Mouse (Mus musculus) forebrain, postnatal 0 days (tissue): ENCODE results near the gene Zbtb38. TPM values are rescaled to one million over a fixed set of nuclear protein-coding genes. Genes with fewer than 3 reads are reported as not detected.

Experiments
- ATAC-seq: fragments of 200-750 bp; cut with Nextera tagmentation; 2 replicates; pipeline ENCODE4 v1.8.0; 2017; ENCODE audit warnings: mild to moderate bottlenecking, moderate library complexity
- DNase-seq: peaks from one replicate; pipeline ENCODE4 v3.0.0-alpha.2; 2015
- H3K27ac ChIP-seq: fragments of 300-500 bp; sonication (generic); 2 replicates; pipeline ENCODE4 v1.5.1; 2014; ENCODE audit warnings: low read depth, mild to moderate bottlenecking, antibody characterized with exemption, low read length, moderate library complexity, mixed read lengths
- H3K27me3 ChIP-seq: fragments of 300-500 bp; sonication (generic); 2 replicates; pipeline ENCODE4 v1.6.1; 2014; ENCODE audit warnings: mild to moderate bottlenecking, low read length, mixed read lengths; ENCODE audit not compliant: insufficient read depth
- H3K36me3 ChIP-seq: fragments of 300-500 bp; sonication (generic); 2 replicates; pipeline ENCODE4 v1.6.1; 2014; ENCODE audit warnings: mild to moderate bottlenecking, moderate library complexity; ENCODE audit not compliant: insufficient read depth
- H3K4me1 ChIP-seq: fragments of 300-500 bp; sonication (generic); 2 replicates; pipeline ENCODE4 v1.6.1; 2014; ENCODE audit warnings: antibody characterized with exemption; ENCODE audit not compliant: insufficient read depth
- H3K4me2 ChIP-seq: fragments of 300-500 bp; sonication (generic); 2 replicates; pipeline ENCODE4 v1.6.1; 2014; ENCODE audit warnings: low read depth, mild to moderate bottlenecking, moderate library complexity
- H3K4me3 ChIP-seq: fragments of 300-500 bp; sonication (generic); 2 replicates; pipeline ENCODE4 v1.5.1; 2014; ENCODE audit warnings: low read depth, low read length, mixed read lengths
- H3K9ac ChIP-seq: fragments of 300-500 bp; sonication (generic); 2 replicates; pipeline ENCODE4 v1.6.1; 2014; ENCODE audit warnings: mild to moderate bottlenecking
- H3K9me3 ChIP-seq: fragments of 300-500 bp; sonication (generic); 2 replicates; pipeline ENCODE4 v1.6.1; 2016; ENCODE audit warnings: low read length
- CTCF ChIP-seq: sonication (generic); IDR thresholded peaks from 2 replicates; pipeline ENCODE4 v1.5.1; 2016; ENCODE audit warnings: antibody characterized with exemption, control low read depth, low read depth
- WGBS: fragments of 180-500 bp; shearing (Covaris S2); extraction: QIAGEN DNeasy Blood & Tissue Kit; methylation state at CpG from one replicate; pipeline ENCODE4 v1.1.7; 2014; 5-methylcytosine and 5-hydroxymethylcytosine counted together
- polyA plus RNA-seq: library from polyadenylated mRNA; unstranded; fragments of >200 nt; fragmentation: Nextera tagmentation; extraction: Ambion mirVana; gene quantifications from 2 replicates; pipeline ENCODE4 v1.2.1, GENCODE M21; 2015
- total RNA-seq: library from RNA; depleted of rRNA; stranded (reverse); fragments of >200 nt; gene quantifications from 2 replicates; pipeline ENCODE4 v1.2.3, GENCODE M21; 2014

Zbtb38 gene
- total and polyA plus RNA-seq, 2 experiments from 2014 or later = 44.2 to 68.3 TPM

DNA sequence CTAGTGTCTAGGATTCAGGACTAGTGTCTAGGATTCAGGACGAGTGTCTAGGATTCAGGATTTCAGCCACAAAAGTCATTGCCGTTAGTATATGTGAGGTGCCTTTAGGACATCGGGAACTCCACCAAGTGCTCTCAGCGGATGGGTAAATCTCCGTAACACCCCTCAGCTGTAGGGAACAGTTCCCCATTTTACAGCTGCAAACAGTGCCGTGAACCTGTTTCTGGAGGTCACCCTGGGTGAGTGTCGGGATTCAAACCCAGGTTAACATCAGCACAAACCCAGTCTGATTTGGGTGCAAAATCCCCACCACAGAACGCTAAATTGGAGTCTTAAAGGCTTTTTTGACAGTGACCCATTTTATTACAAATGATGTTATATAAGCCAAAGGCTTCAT, 34.2 kb downstream of the Zbtb38 start:
- H3K4me3 ChIP-seq = no peak overlapping the region
- H3K9ac ChIP-seq = no peak overlapping the region
- H3K27me3 ChIP-seq = no peaks in the 10 kb centered on the region
- ATAC-seq (no peak), DNase-seq (no peak)
- H3K36me3 ChIP-seq = no peaks in the 10 kb centered on the region; the same call in 1 of the 2 replicates
- WGBS = 95% methylated on average over 8 of the region's 8 CpGs
- H3K4me2 ChIP-seq = no peak overlapping the region; the same call in 1 of the 2 replicates
- TF ChIP-seq CTCF = no peak
- H3K4me1 ChIP-seq = 0 out of 2 replicates have a peak, but pooled peaks cover 13% of the 10 kb centered on the region
- H3K9me3 ChIP-seq = no peaks in the 10 kb centered on the region
- H3K27ac ChIP-seq = no peak overlapping the region

DNA sequence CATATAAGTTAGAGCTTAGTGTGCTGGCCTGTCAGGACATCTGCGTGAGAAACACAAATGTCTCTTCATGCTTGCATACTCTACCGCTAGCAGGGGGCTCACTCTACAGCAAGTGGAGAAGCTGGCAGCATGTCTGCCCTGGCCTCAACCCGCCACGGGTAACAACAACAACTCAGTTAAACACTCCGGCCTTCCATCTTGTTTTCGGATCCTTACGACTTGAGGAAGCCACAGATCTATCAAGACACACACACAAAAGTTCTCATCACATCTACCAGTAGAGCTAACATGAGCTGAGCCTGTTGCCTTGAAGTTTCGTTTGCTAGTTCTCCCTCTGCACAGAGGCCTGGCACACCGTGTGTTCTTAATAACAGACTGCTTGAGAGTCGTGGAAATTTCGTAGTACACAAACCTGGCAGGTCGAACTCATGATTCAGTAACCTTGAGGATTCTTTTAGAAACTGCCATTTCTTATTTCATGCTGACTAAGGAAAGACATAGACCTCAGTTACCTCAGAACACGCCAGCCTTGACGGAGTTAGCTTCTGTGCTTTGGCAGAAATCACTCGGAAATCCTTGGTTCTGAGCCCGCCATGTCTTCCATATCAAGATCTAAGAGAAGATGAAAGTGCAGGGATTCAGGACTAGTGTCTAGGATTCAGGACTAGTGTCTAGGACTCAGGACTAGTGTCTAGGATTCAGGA, 34.8 kb downstream of the Zbtb38 start:
- Histone ChIP-seq H3K9ac (no peak overlapping the region), H3K9me3 (no peaks in the 10 kb centered on the region), H3K36me3 (no peaks in the 10 kb centered on the region; the same call in 1 of the 2 replicates), H3K4me2 (no peak overlapping the region), H3K4me1 (0 out of 2 replicates have a peak, but pooled peaks cover 13% of the 10 kb centered on the region), H3K27ac (no peak overlapping the region), H3K4me3 (no peak overlapping the region), H3K27me3 (no peaks in the 10 kb centered on the region)
- ATAC-seq (no peak), DNase-seq (no peak)
- TF ChIP-seq CTCF = no peak
- 92% methylated on average over 16 of the region's 16 CpGs for WGBS

GRCm38 (mm10) chr9:96716735-96717444, 35.7 kb downstream of the Zbtb38 start:
- Histone ChIP-seq H3K27me3 (no peaks in the 10 kb centered on the region), H3K4me3 (no peak overlapping the region), H3K27ac (no peak overlapping the region), H3K36me3 (no peaks in the 10 kb centered on the region; the same call in 1 of the 2 replicates), H3K4me2 (no peak overlapping the region), H3K9me3 (no peaks in the 10 kb centered on the region), H3K4me1 (0 out of 2 replicates have a peak, but pooled peaks cover 13% of the 10 kb centered on the region), H3K9ac (no peak overlapping the region)
- WGBS = 90% methylated on average over 14 of the region's 14 CpGs
- no peak for TF ChIP-seq CTCF
- no peak for DNase-seq
- no peak for ATAC-seq

GRCm38 (mm10) chr9:96716136-96716535, 36.5 kb downstream of the Zbtb38 start:
- Histone ChIP-seq H3K9me3 (no peaks in the 10 kb centered on the region), H3K36me3 (no peaks in the 10 kb centered on the region; the same call in 1 of the 2 replicates), H3K9ac (no peak overlapping the region), H3K4me3 (no peak overlapping the region), H3K4me2 (no peak overlapping the region), H3K27ac (no peak overlapping the region), H3K27me3 (no peaks in the 10 kb centered on the region), H3K4me1 (0 out of 2 replicates have a peak, but pooled peaks cover 13% of the 10 kb centered on the region)
- no peak for ATAC-seq
- 90% methylated on average over 10 of the region's 10 CpGs for WGBS
- DNase-seq = no peak
- no peak for TF ChIP-seq CTCF

DNA sequence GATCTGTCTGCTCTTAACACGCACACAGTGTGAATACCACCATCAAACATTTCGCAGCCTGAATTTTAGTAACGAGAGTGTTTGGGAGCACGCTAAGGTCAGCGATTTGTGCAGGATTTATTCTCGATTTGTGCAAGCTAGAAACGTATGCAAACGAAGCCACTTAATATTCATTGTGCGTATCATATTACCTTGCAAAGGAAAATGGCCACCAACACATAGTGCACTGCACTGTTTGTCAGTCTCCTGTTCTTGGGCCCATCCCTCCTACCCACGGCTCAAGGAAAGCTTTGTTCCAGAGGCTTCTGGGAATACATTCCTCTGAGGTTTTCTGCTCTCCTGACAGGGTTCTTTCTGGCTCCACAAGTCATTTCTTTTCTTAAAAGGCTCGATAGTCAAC, 37.5 kb downstream of the Zbtb38 start:
- no peak overlapping the region for H3K27ac ChIP-seq
- no peaks in the 10 kb centered on the region for H3K27me3 ChIP-seq
- 0 out of 2 replicates have a peak, but pooled peaks cover 9% of the 10 kb centered on the region for H3K4me1 ChIP-seq
- 52% methylated on average over 11 of the region's 11 CpGs for WGBS
- no peak overlapping the region for H3K4me3 ChIP-seq
- no peak overlapping the region for H3K9ac ChIP-seq
- H3K9me3 ChIP-seq = no peaks in the 10 kb centered on the region
- H3K4me2 ChIP-seq = no peak overlapping the region
- no peak for ATAC-seq
- no peaks in the 10 kb centered on the region; the same call in 1 of the 2 replicates for H3K36me3 ChIP-seq
- no peak for DNase-seq
- TF ChIP-seq CTCF = no peak

DNA sequence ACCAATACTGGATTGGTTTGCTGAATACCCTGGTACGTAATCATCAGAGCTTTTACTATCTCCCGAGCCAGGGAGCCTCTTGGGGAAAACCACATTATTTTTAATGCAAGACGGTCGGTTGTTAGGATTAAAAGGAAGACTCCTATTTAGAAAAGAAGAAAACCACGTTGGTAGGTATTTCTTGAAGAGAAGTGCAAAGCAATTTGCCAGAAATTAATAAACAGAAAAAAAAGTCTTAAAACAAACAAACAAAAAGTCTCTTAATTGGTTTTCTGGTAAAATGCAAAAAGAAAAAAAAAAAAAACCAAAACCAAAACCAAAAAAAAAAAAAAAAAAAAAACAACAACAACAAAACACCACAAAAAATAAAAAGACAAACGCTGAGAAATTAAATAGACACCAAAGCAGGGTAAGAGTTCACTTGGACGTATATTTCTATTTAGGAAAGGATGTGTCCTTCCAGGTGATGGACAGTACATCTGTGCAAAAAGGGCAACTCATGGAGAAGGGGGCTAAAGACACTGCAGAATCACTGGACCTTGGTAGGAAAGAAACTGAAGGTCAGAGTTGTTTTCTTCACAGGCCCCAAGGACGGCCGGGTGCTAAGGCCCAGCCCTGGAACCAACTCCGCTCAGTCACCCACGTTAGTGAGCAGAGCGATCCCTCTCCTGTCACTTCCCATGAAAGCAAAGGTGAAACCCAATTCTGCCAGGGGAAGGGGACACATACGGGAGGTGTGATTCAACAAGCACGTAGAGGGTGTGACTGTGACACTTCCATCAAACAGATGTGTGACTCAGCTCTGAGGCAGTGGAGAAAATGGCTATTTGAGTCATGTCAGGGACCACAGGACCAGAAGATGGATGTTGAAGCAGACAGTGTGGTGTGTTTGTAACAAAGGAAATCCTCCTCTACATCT, 38.9 kb downstream of the Zbtb38 start:
- no peaks in the 10 kb centered on the region for H3K27me3 ChIP-seq
- H3K4me2 ChIP-seq = no peak overlapping the region
- no peak for TF ChIP-seq CTCF
- 0 out of 2 replicates have a peak, but pooled peaks cover under 1% of the 10 kb centered on the region for H3K4me1 ChIP-seq
- ATAC-seq (no peak), DNase-seq (no peak)
- no peaks in the 10 kb centered on the region; the same call in 1 of the 2 replicates for H3K36me3 ChIP-seq
- no peak overlapping the region for H3K27ac ChIP-seq
- WGBS = 77% methylated on average over 14 of the region's 14 CpGs
- H3K9ac ChIP-seq = no peak overlapping the region
- no peaks in the 10 kb centered on the region for H3K9me3 ChIP-seq
- H3K4me3 ChIP-seq = no peak overlapping the region
